Mouse (Mus musculus): ENCODE data around the gene Gm1527. TPM values are rescaled to one million over a fixed set of nuclear protein-coding genes. Genes with fewer than 3 reads are reported as not detected.
"Not testable (repeated sequence)": the region's sequence is repeated elsewhere in the genome, so short reads cannot be mapped to it uniquely, and the experiment has no call there.

Gene Gm1527
- polyA plus RNA-seq (2015; fragmentation: Nextera tagmentation; extraction: Ambion mirVana) = not detected in 2 replicates

- no peak within 1 kb of the TSS for H3K4me3 ChIP-seq
- 63% methylated on average over 1 of the region's 1 CpGs for WGBS
- no peaks in the 10 kb centered on the region for H3K27me3 ChIP-seq
- no peak within 1 kb of the TSS for H3K27ac ChIP-seq (replicated peaks)
- ATAC-seq (ENCODE audit: low read depth) = no peak
- no peak within 1 kb of the TSS for H3K4me2 ChIP-seq
- H3K9me3 ChIP-seq = no peaks in the 10 kb centered on the region
- no peak within 1 kb of the TSS for H3K9ac ChIP-seq
- H3K4me1 ChIP-seq (replicated peaks) = no peaks in the 10 kb centered on the region
- H3K36me3 ChIP-seq = no peaks in the 10 kb centered on the region
Observed at GRCm38 (mm10) chr3:28892317-28892716, at the start of gene Gm1527. TSS of gene Gm1527 (plus strand) at chr3:28892617.

GRCm38 (mm10) chr3:28843231-28843630 lies 49.2 kb upstream of the Gm1527 start:
- Histone ChIP-seq H3K9ac (no peak overlapping the region), H3K4me1 (replicated peaks) (0 out of 2 replicates have a peak, but pooled peaks cover 7% of the 10 kb centered on the region), H3K27ac (replicated peaks) (no peak overlapping the region), H3K4me2 (no peak overlapping the region), H3K4me3 (no peak overlapping the region), H3K9me3 (no peaks in the 10 kb centered on the region), H3K36me3 (no peaks in the 10 kb centered on the region), H3K27me3 (no peaks in the 10 kb centered on the region)
- no peak for ATAC-seq (ENCODE audit: low read depth)
- WGBS = 23% methylated on average over 8 of the region's 8 CpGs

GRCm38 (mm10) chr3:28847115-28847514 lies 45.3 kb upstream of the Gm1527 start:
- H3K27ac ChIP-seq (replicated peaks) = no peak overlapping the region
- H3K27me3 ChIP-seq = no peaks in the 10 kb centered on the region
- no peaks in the 10 kb centered on the region for H3K9me3 ChIP-seq
- H3K4me1 ChIP-seq (replicated peaks) = 0 out of 2 replicates have a peak, but pooled peaks cover 2% of the 10 kb centered on the region
- H3K4me2 ChIP-seq = no peak overlapping the region
- ATAC-seq (ENCODE audit: low read depth) = no peak
- H3K4me3 ChIP-seq = no peak overlapping the region
- no peak overlapping the region for H3K9ac ChIP-seq
- H3K36me3 ChIP-seq = no peaks in the 10 kb centered on the region

- H3K4me3 ChIP-seq; H3K27ac ChIP-seq (replicated peaks); H3K36me3 ChIP-seq; H3K4me2 ChIP-seq; H3K9me3 ChIP-seq; H3K4me1 ChIP-seq (replicated peaks); ATAC-seq (ENCODE audit: low read depth); H3K27me3 ChIP-seq; H3K9ac ChIP-seq: not testable (repeated sequence)
- 97% methylated on average over 3 of the region's 3 CpGs for WGBS
Observed at GRCm38 (mm10) chr3:28852174-28852573, 40.2 kb upstream of the Gm1527 start.

GRCm38 (mm10) chr3:28859630-28860392 lies 32.6 kb upstream of the Gm1527 start:
- H3K9me3 ChIP-seq; H3K4me3 ChIP-seq; H3K27me3 ChIP-seq; H3K9ac ChIP-seq; H3K27ac ChIP-seq (replicated peaks); H3K4me2 ChIP-seq; H3K36me3 ChIP-seq; H3K4me1 ChIP-seq (replicated peaks): not testable (repeated sequence)
- peak; percentile 50; the same call in 1 of the 2 replicates for ATAC-seq (ENCODE audit: low read depth)

GRCm38 (mm10) chr3:28896966-28897365 lies 4.5 kb downstream of the Gm1527 start:
- WGBS = 70% methylated on average over 6 of the region's 6 CpGs
- ATAC-seq (ENCODE audit: low read depth); H3K27me3 ChIP-seq; H3K4me2 ChIP-seq; H3K27ac ChIP-seq (replicated peaks); H3K9ac ChIP-seq; H3K36me3 ChIP-seq; H3K4me1 ChIP-seq (replicated peaks); H3K4me3 ChIP-seq; H3K9me3 ChIP-seq: not testable (repeated sequence)

- Histone ChIP-seq H3K36me3 (no peaks in the 10 kb centered on the region), H3K27ac (replicated peaks) (no peak overlapping the region), H3K4me1 (replicated peaks) (no peaks in the 10 kb centered on the region), H3K27me3 (no peaks in the 10 kb centered on the region), H3K9ac (no peak overlapping the region), H3K4me2 (no peak overlapping the region), H3K4me3 (no peak overlapping the region), H3K9me3 (no peaks in the 10 kb centered on the region)
- WGBS = 93% methylated on average over 2 of the region's 2 CpGs
- ATAC-seq (ENCODE audit: low read depth) = no peak
Observed at GRCm38 (mm10) chr3:28965931-28966330, 73.5 kb downstream of the Gm1527 start.

- H3K4me2 ChIP-seq = no peak overlapping the region
- under 1% methylated on average over 4 of the region's 4 CpGs for WGBS
- no peak for ATAC-seq (ENCODE audit: low read depth)
- H3K36me3 ChIP-seq = no peaks in the 10 kb centered on the region
- H3K4me1 ChIP-seq (replicated peaks) = no peaks in the 10 kb centered on the region
- H3K9ac ChIP-seq = no peak overlapping the region
- H3K27ac ChIP-seq (replicated peaks) = no peak overlapping the region
- H3K4me3 ChIP-seq = no peak overlapping the region
- H3K27me3 ChIP-seq = no peaks in the 10 kb centered on the region
- H3K9me3 ChIP-seq = no peaks in the 10 kb centered on the region
Observed at GRCm38 (mm10) chr3:28968851-28969250, 76.4 kb downstream of the Gm1527 start.

Other genes with a start within 250 kb of the Gm1527 start
- gene Slc2a2, start 194.7 kb upstream of the Gm1527 start, polyA plus RNA-seq (2015; fragmentation: Nextera tagmentation; extraction: Ambion mirVana) = 0.15 TPM in 1 of 2 replicates, not detected in the other
- gene Eif5a2, start 111.3 kb upstream of the Gm1527 start, polyA plus RNA-seq (2015; fragmentation: Nextera tagmentation; extraction: Ambion mirVana) = 11.4 and 11.8 TPM in 2 replicates
- gene Rpl22l1, start 87.2 kb upstream of the Gm1527 start, polyA plus RNA-seq (2015; fragmentation: Nextera tagmentation; extraction: Ambion mirVana) = 273 and 274 TPM in 2 replicates
- gene Egfem1, start 189.4 kb downstream of the Gm1527 start, polyA plus RNA-seq (2015; fragmentation: Nextera tagmentation; extraction: Ambion mirVana) = 5.4 and 7.2 TPM in 2 replicates